Mouse (Mus musculus): Measurements from ENCODE around the gene Phf3.

DNA sequence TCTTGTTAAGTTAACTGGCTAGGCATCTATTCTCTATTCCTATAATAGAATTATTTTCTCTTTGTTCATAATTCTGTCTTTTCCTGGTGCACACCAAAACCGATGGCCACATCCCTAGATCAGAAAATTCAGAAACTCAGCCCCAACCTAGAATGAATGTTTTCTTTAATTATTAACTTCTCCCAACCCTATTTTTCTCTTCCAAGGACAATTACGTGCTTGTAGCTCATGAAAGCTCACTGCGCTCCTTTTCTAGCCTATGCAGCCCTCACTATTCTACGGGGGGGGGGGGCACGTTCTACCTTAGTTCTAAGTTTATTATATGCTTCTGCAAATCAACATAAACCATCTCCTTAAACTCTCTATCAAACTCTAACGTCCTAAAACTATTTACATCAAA is 90.0 kb downstream of the Phf3 start:
- TF ChIP-seq CTCF (IDR thresholded peaks at IDR 0.05; ENCODE audit: low read depth) (no peak), EP300 (IDR thresholded peaks at IDR 0.05; ENCODE audit: low read depth) (no peak)

All from liver, postnatal 0 days (tissue).